Comparison of ENCODE assay signal across 8 mouse cellular contexts in the genomic region with DNA sequence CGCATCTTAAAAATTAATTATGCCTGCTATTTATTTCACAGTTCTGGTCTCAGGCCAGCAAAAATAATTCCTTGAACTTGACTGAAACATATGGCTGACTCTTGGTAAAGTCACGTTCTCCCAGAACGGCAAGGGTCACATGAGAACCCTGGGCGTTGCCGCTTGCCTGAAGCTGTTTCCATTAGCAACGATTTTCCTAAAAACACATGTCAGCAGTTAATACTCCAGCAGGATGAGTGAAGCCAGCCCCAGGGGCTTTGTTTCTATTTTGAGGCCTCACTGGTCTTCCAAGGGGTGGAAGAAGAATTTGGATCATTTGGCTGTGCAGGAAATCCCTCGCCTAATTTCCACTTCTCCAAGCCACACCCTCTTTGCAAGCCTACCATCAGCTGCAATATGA.
DNase-seq lines count a peak whose midpoint lies in the region; ATAC-seq lines count a peak whose summit lies in the region.

No protein-coding gene starts in this region.

- no peaks in the 10 kb centered on the region for H3K9me3 ChIP-seq in forebrain, embryonic 14.5 days (replicated peaks; ENCODE audit: control insufficient read depth, low read length)
- no peaks in the 10 kb centered on the region for H3K9me3 ChIP-seq in forebrain, embryonic 12.5 days

- no peak overlapping the region for H3K9ac ChIP-seq in forebrain, embryonic 14.5 days (ENCODE audit: low read length)
- H3K9ac ChIP-seq in forebrain, embryonic 12.5 days, result no peak overlapping the region

- peak; percentile 37 for DNase-seq in forebrain, embryonic 14.5 days (ENCODE audit: low spot score)
- DNase-seq in R1 (ENCODE audit: low read depth, low spot score), result peak; percentile 42
- peak; percentile 98 for DNase-seq in heart, adult 11 months
- peak; percentile 47 to 57 for DNase-seq in kidney, postnatal 4 days
- DNase-seq in thymus, adult 18-20 months, result no peak
- no peak for DNase-seq in cerebellum, adult 18-20 months
- DNase-seq in left cerebral cortex, postnatal 36 days (ENCODE audit: low spot score in 2 of 2), result no peak

- no peak overlapping the region for H3K4me3 ChIP-seq in forebrain, embryonic 14.5 days (ENCODE audit: low read depth, low read length)
- H3K4me3 ChIP-seq in forebrain, embryonic 12.5 days (replicated peaks), result no peak overlapping the region

- H3K27ac ChIP-seq in forebrain, embryonic 14.5 days (ENCODE audit: low read depth, low read length), result no peak overlapping the region
- H3K27ac ChIP-seq in forebrain, embryonic 12.5 days, result no peak overlapping the region

- H3K36me3 ChIP-seq in forebrain, embryonic 14.5 days (ENCODE audit: control insufficient read depth, insufficient read depth, low read length), result no peaks in the 10 kb centered on the region
- H3K36me3 ChIP-seq in forebrain, embryonic 12.5 days (replicated peaks), result no peaks in the 10 kb centered on the region

- peaks cover 61% of the 10 kb centered on the region for H3K27me3 ChIP-seq in forebrain, embryonic 14.5 days (replicated peaks; ENCODE audit: control insufficient read depth, insufficient read depth, low read length)
- peaks cover 81% of the 10 kb centered on the region for H3K27me3 ChIP-seq in forebrain, embryonic 12.5 days

- intact Hi-C loops in left cerebral cortex, postnatal 36 days (cut with DNase I), result no loop called here

- no peak overlapping the region for H3K4me2 ChIP-seq in forebrain, embryonic 14.5 days (ENCODE audit: low read length)
- no peak overlapping the region for H3K4me2 ChIP-seq in forebrain, embryonic 12.5 days

- peaks cover 33% of the 10 kb centered on the region for H3K4me1 ChIP-seq in forebrain, embryonic 14.5 days (ENCODE audit: control insufficient read depth, insufficient read depth, low read length)
- H3K4me1 ChIP-seq in forebrain, embryonic 12.5 days, result peaks cover 46% of the 10 kb centered on the region

- no peak for ATAC-seq in forebrain, embryonic 14.5 days
- no peak for ATAC-seq in forebrain, embryonic 12.5 days (ENCODE audit: low FRiP score)

- WGBS in forebrain, embryonic 14.5 days, result 68% methylated on average over 7 of the region's 7 CpGs
- WGBS in forebrain, embryonic 12.5 days, result 59% methylated on average over 7 of the region's 7 CpGs

Comparison
In these comparisons a context has a peak if more than half of its experiments do, and no peak if none do; other contexts are left out.
1. DNase-seq: peak in forebrain, embryonic 14.5 days (single experiment), R1 (single experiment), heart, adult 11 months (single experiment) and kidney, postnatal 4 days (2 of 2); none in thymus, adult 18-20 months (0 of 2), cerebellum, adult 18-20 months (0 of 2) and left cerebral cortex, postnatal 36 days (0 of 2).